Mouse (Mus musculus) midbrain, embryonic 13.5 days (tissue): ENCODE data around the gene Rae1. TPM values are rescaled to one million over a fixed set of nuclear protein-coding genes. Genes with fewer than 3 reads are reported as not detected.

ENCODE experiments used
- ATAC-seq: fragments of 200-750 bp; cut with Nextera tagmentation; 2 replicates; pipeline ENCODE4 v1.8.0; 2017; ENCODE audit warnings: mild to moderate bottlenecking, moderate TSS enrichment, moderate library complexity
- H3K27ac ChIP-seq: fragments of 300-500 bp; sonication (generic); 2 replicates; pipeline ENCODE4 v1.5.1; 2015; ENCODE audit warnings: inconsistent platforms, mild to moderate bottlenecking, moderate library complexity
- H3K27me3 ChIP-seq: fragments of 300-500 bp; sonication (generic); 2 replicates; pipeline ENCODE4 v1.6.1; 2015; ENCODE audit warnings: mild to moderate bottlenecking, inconsistent platforms
- H3K36me3 ChIP-seq: fragments of 300-500 bp; sonication (generic); 2 replicates; pipeline ENCODE4 v1.6.1; 2015; ENCODE audit warnings: mild to moderate bottlenecking, inconsistent platforms
- H3K4me1 ChIP-seq: fragments of 300-500 bp; sonication (generic); replicated peaks from 2 replicates; pipeline ENCODE4 v1.6.1; 2015; ENCODE audit warnings: inconsistent platforms
- H3K4me2 ChIP-seq: fragments of 300-500 bp; sonication (generic); replicated peaks from 2 replicates; pipeline ENCODE4 v1.6.1; 2015; ENCODE audit warnings: moderate library complexity, mild to moderate bottlenecking, inconsistent platforms
- H3K4me3 ChIP-seq: fragments of 300-500 bp; sonication (generic); replicated peaks from 2 replicates; pipeline ENCODE4 v1.5.1; 2015; ENCODE audit warnings: mild to moderate bottlenecking, inconsistent platforms
- H3K9ac ChIP-seq: fragments of 300-500 bp; sonication (generic); replicated peaks from 2 replicates; pipeline ENCODE4 v1.6.1; 2015; ENCODE audit warnings: mild to moderate bottlenecking, inconsistent platforms
- H3K9me3 ChIP-seq: fragments of 300-500 bp; sonication (generic); 2 replicates; pipeline ENCODE4 v1.6.1; 2016; ENCODE audit warnings: mild to moderate bottlenecking, inconsistent platforms
- WGBS: fragments of 180-500 bp; shearing (Covaris S2); methylation state at CpG from one replicate; pipeline ENCODE4 v1.1.7; 2015; 5-methylcytosine and 5-hydroxymethylcytosine counted together
- polyA plus RNA-seq: library from polyadenylated mRNA; unstranded; fragments of >200 nt; fragmentation: Nextera tagmentation; extraction: Ambion mirVana; gene quantifications from 2 replicates; pipeline ENCODE4 v1.2.1, GENCODE M21; 2015

The Rae1 gene
- polyA plus RNA-seq, 1 experiment from 2014 or later: 121 TPM

GRCm38 (mm10) chr2:173041893-173042292 is 42.0 kb downstream of the Rae1 start:
- Histone ChIP-seq H3K27me3 (no peaks in the 10 kb centered on the region), H3K9ac (no peak overlapping the region), H3K9me3 (no peaks in the 10 kb centered on the region), H3K4me1 (peaks cover 3% of the 10 kb centered on the region; the same call in 1 of the 2 replicates), H3K27ac (no peak overlapping the region), H3K4me3 (no peak overlapping the region), H3K4me2 (no peak overlapping the region), H3K36me3 (no peaks in the 10 kb centered on the region)
- WGBS: 91% methylated on average over 1 of the region's 1 CpGs
- no peak for ATAC-seq

DNA sequence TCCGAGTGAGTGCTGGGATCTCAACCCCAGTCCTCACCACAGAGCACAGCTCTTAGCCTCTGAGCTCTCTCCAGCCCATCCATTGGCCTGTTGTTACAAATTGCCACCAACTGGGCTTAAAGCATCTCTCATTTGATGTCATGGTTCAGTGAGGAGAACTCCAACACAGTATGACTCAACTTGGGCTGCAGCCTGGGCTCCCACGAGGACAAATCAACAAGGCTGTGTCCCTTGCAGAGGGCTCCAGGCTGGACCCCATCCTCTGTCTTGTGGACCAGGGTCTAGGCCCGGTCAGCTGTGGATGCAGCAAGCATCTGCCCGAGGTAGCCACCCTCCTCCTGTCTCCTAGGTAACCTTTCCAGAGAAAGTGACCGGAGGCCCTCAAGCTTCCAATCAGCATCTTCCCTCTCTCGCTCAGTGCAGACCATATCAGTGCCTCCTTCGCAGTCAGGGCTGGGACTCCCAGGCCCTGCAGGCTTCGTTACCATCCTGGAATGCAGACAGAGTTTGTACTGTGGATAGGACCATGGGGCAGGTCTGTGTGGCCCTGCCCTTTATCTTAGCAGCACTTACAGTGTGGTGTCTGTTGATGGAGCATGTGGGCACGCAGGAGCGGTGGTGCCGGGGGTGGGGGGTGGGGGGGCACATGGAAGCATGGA is 42.7 kb downstream of the Rae1 start:
- ATAC-seq: peak; percentile 12; the same call in 1 of the 2 replicates
- 52% methylated on average over 11 of the region's 11 CpGs for whole genome bisulfite sequencing

GRCm38 (mm10) chr2:173044198-173044970 is 44.5 kb downstream of the Rae1 start:
- 84% methylated on average over 18 of the region's 18 CpGs for WGBS
- H3K4me2 ChIP-seq: no peak overlapping the region
- no peak for ATAC-seq
- no peaks in the 10 kb centered on the region for H3K9me3 ChIP-seq
- no peak overlapping the region for H3K9ac ChIP-seq
- H3K27me3 ChIP-seq: no peaks in the 10 kb centered on the region
- peaks cover 3% of the 10 kb centered on the region; the same call in 1 of the 2 replicates for H3K4me1 ChIP-seq
- no peaks in the 10 kb centered on the region for H3K36me3 ChIP-seq
- no peak overlapping the region for H3K27ac ChIP-seq
- no peak overlapping the region for H3K4me3 ChIP-seq

More for the DNA sequence above, 42.7 kb downstream of the Rae1 start:
- Histone ChIP-seq H3K36me3 (no peaks in the 10 kb centered on the region), H3K27me3 (no peaks in the 10 kb centered on the region), H3K27ac (no peak overlapping the region), H3K9ac (0 out of 2 replicates have a peak overlapping the region, but pooled peaks have one; percentile 23), H3K4me2 (no peak overlapping the region), H3K4me1 (peaks cover 3% of the 10 kb centered on the region; the same call in 1 of the 2 replicates), H3K4me3 (no peak overlapping the region), H3K9me3 (no peaks in the 10 kb centered on the region)

DNA sequence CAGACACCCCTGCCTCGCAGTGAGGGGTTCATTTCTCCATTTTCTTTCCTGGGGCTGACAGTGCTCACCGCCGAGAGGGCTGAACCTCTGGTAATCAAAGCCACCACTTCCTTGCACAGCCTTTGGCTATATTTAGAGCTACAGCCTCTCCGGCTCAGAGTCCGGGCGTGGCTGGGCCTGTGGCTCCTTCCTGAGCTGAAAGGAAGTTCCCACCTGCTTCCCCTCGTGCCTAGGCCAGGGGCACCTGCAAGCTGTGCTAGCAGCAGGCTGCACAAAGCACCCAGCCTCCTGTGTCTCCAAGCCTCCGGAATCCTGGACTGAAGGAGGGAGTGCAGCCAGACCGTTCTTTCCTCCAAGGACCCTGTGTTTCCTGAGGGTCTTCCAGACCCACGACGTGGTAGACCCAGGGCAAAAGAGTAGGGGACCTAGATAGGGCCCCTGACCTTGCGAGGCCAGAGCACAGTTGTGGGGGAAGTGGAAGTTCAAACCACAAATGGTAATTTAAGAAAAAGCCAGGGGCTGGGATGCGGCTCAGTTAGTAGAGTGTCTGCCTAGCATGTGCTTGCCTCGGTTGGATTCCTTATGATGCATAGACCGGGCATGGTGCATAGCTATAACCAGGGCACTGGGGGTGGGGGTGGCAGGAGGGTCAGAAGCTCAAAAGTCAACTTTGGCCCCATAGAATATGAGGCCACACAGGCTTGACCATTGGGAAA is 46.8 kb downstream of the Rae1 start:
- Histone ChIP-seq H3K9me3 (no peaks in the 10 kb centered on the region), H3K36me3 (no peaks in the 10 kb centered on the region), H3K4me3 (no peak overlapping the region), H3K9ac (no peak overlapping the region), H3K4me2 (no peak overlapping the region), H3K27ac (no peak overlapping the region), H3K27me3 (no peaks in the 10 kb centered on the region), H3K4me1 (peaks cover 9% of the 10 kb centered on the region)
- ATAC-seq: no peak
- 79% methylated on average over 15 of the region's 15 CpGs for WGBS

DNA sequence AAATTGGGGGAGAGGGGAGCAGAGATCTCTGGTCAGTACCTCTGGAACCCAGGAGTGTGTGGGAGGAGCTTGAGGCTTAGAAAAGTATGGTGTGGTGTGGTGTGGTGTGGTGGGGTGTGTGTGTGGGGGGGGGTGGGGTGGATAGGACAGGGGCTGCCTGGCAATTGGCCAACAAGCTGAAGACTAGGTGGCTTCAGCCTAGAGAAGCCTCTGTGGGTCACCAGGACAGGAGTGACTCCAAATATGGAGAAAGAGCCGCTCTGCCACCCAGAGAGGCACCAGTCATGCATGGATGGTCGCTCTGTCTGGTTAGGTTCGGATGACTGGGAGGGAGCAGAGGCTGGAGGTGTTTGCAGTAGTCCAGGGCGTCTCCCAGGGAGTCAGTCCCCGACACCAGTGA is 47.6 kb downstream of the Rae1 start:
- Histone ChIP-seq H3K27me3 (no peaks in the 10 kb centered on the region), H3K9me3 (no peaks in the 10 kb centered on the region), H3K4me3 (no peak overlapping the region), H3K4me1 (peaks cover 9% of the 10 kb centered on the region), H3K36me3 (no peaks in the 10 kb centered on the region), H3K4me2 (no peak overlapping the region), H3K27ac (no peak overlapping the region), H3K9ac (no peak overlapping the region)
- no peak for ATAC-seq
- WGBS: 39% methylated on average over 5 of the region's 5 CpGs

DNA sequence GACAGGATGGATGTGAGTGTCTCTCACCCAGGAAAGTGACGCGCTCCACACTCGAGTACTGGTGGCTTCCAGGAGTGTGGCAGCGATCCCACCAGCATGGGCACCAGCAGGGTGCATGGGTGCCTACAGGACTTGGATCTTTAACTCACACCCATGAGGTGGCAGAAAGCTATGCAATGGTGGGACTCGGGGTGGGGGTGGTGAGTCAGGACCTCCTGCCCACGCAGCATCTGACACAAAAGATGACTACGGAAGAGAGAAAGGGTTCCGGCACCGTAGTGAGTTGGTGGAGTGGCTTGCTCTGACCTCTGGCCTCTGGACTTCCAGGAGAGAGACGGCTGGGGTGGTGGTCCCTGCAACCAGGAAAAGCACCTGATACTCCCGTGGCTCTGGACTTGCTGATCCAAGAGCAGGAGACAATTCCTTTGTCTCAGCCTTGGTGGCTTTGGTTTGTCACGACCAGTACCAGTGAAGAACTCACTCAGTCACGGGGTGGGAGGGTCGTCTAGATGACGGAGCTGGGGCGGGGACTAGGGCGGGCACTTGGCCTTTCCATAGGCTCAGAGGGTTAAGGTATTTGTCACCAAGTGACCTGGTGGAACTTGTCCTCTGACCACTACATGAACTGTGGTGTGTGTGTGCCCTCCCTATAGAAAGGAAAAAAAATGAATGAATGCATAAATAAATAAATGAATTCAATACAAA is 48.3 kb downstream of the Rae1 start:
- no peak for ATAC-seq
- WGBS: 54% methylated on average over 17 of the region's 17 CpGs
- H3K9me3 ChIP-seq: no peaks in the 10 kb centered on the region

GRCm38 (mm10) chr2:173049231-173049630 is 49.3 kb downstream of the Rae1 start:
- WGBS: 83% methylated on average over 3 of the region's 3 CpGs
- no peak overlapping the region for H3K4me3 ChIP-seq
- H3K4me2 ChIP-seq: no peak overlapping the region
- peaks cover 6% of the 10 kb centered on the region for H3K4me1 ChIP-seq
- ATAC-seq: no peak
- no peak overlapping the region for H3K9ac ChIP-seq
- H3K9me3 ChIP-seq: no peaks in the 10 kb centered on the region
- no peaks in the 10 kb centered on the region for H3K36me3 ChIP-seq
- H3K27ac ChIP-seq: no peak overlapping the region
- no peaks in the 10 kb centered on the region for H3K27me3 ChIP-seq

More for the DNA sequence above, 48.3 kb downstream of the Rae1 start:
- Histone ChIP-seq H3K9ac (no peak overlapping the region), H3K4me2 (no peak overlapping the region), H3K36me3 (no peaks in the 10 kb centered on the region), H3K4me1 (peaks cover 6% of the 10 kb centered on the region), H3K4me3 (no peak overlapping the region), H3K27ac (no peak overlapping the region), H3K27me3 (no peaks in the 10 kb centered on the region)

GRCm38 (mm10) chr2:173049817-173050216 is 49.9 kb downstream of the Rae1 start:
- Histone ChIP-seq H3K9me3 (no peaks in the 10 kb centered on the region), H3K9ac (no peak overlapping the region), H3K4me3 (no peak overlapping the region), H3K4me2 (no peak overlapping the region), H3K27me3 (no peaks in the 10 kb centered on the region), H3K36me3 (no peaks in the 10 kb centered on the region), H3K27ac (no peak overlapping the region), H3K4me1 (peaks cover 6% of the 10 kb centered on the region)
- no peak for ATAC-seq
- 45% methylated on average over 6 of the region's 6 CpGs for WGBS

DNA sequence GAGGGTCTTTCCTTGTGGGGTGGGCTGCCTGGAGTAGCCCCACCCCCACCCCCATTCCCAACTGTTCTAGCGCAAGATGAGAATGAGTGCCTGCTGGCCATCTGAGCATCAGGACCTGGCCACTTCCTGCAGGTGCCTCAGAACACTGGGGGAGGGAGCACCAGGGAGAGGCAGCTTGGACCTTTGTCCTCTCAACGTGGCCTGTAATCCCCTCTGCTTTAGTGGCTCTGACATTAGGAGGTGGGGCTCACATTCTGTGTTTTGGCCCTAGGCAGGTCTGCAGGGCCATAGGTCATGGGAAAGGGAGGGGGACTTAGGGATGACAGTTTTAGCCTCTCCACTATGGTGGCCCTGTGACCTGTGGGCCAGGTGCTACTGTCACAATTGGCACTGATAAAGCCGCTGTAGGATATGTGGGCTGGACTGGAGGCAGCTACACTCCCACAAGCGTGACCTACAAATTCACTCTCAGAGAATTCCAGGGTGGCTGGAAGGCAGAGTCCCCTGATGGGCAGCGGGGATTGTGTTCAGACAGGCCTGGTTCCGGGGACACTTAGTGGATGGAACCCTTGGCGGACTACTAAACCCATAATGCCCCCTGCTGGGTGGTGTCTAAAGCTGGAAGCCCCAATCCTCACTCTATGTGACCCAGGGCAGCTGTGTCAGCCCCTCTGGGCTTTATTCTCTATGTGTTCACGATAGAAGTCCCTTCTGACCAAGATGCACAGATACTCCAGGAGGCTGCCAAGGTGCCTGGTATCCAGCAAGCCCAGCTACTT is 50.9 kb downstream of the Rae1 start:
- ATAC-seq: no peak
- Histone ChIP-seq H3K4me3 (no peak overlapping the region), H3K9ac (no peak overlapping the region), H3K27me3 (no peaks in the 10 kb centered on the region), H3K9me3 (no peaks in the 10 kb centered on the region), H3K27ac (no peak overlapping the region), H3K36me3 (no peaks in the 10 kb centered on the region), H3K4me2 (no peak overlapping the region), H3K4me1 (peaks cover 6% of the 10 kb centered on the region)
- 23% methylated on average over 8 of the region's 8 CpGs for WGBS

DNA sequence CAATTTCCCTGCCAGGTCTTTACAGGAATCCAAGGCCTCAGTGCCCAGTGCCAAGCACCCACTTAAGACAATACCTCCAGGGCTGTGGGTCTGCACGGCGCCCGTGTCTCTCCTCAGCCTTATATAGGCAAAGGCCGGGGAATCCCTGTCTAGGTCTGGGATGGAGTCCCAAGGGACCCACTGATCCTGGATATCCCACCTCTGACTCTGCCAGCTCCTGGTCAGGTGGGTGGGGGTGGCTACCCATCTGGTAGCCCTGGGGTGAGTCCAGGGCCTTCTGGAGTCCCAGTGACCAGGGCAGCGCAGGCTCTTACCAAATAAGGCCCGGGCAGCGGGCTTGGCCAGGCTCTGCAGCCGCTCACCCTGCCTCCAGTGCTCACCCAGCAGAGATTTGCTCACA is 53.0 kb downstream of the Rae1 start:
- Histone ChIP-seq H3K27me3 (no peaks in the 10 kb centered on the region), H3K36me3 (no peaks in the 10 kb centered on the region), H3K4me1 (peaks cover 8% of the 10 kb centered on the region), H3K27ac (no peak overlapping the region), H3K9me3 (no peaks in the 10 kb centered on the region), H3K4me3 (no peak overlapping the region), H3K9ac (no peak overlapping the region), H3K4me2 (no peak overlapping the region)
- no peak for ATAC-seq
- WGBS: 93% methylated on average over 8 of the region's 8 CpGs

GRCm38 (mm10) chr2:173053846-173054245 is 53.9 kb downstream of the Rae1 start:
- WGBS: 83% methylated on average over 6 of the region's 6 CpGs
- ATAC-seq: no peak
- Histone ChIP-seq H3K27ac (no peak overlapping the region), H3K9ac (no peak overlapping the region), H3K4me1 (peaks cover 14% of the 10 kb centered on the region), H3K36me3 (no peaks in the 10 kb centered on the region), H3K27me3 (no peaks in the 10 kb centered on the region), H3K9me3 (no peaks in the 10 kb centered on the region), H3K4me2 (no peak overlapping the region), H3K4me3 (no peak overlapping the region)
